Mouse (Mus musculus): ENCODE measurements around the gene Zfp618. TPM values are rescaled to one million over a fixed set of nuclear protein-coding genes. Genes with fewer than 3 reads are reported as not detected.

The Zfp618 gene
- polyA plus RNA-seq, 1 experiment from 2014 or later, result 2.1 TPM

DNA sequence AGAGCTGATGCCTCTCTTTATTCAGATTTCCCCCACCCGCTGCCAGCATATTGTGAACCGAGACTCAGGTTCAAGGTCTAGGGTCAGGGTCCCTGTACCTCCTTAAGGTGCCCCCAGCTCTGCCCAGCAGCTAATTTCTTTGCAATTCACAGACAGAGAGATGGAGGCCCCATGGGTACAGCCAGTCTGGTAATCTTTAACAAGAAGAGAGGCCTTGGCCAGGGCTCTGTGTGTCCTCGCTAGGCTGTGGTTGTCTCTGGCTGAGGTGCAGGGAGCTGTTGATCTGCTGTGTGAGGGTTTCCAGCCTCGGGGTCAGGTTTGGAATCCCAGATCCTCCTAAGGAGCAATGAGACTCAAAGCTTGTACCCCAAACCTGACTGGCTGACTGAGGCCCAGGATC is 200.3 kb downstream of the Zfp618 start:
- no peak for ATAC-seq (ENCODE audit: low read depth)
- Histone ChIP-seq H3K9me3 (replicated peaks) (no peaks in the 10 kb centered on the region), H3K36me3 (no peaks in the 10 kb centered on the region), H3K4me3 (replicated peaks) (no peak overlapping the region), H3K4me1 (replicated peaks) (no peaks in the 10 kb centered on the region), H3K4me2 (no peak overlapping the region), H3K9ac (no peak overlapping the region), H3K27me3 (no peaks in the 10 kb centered on the region), H3K27ac (no peak overlapping the region)
- 61% methylated on average over 4 of the region's 4 CpGs for WGBS (ENCODE audit: insufficient replicate concordance)
- no peak for DNase-seq

DNA sequence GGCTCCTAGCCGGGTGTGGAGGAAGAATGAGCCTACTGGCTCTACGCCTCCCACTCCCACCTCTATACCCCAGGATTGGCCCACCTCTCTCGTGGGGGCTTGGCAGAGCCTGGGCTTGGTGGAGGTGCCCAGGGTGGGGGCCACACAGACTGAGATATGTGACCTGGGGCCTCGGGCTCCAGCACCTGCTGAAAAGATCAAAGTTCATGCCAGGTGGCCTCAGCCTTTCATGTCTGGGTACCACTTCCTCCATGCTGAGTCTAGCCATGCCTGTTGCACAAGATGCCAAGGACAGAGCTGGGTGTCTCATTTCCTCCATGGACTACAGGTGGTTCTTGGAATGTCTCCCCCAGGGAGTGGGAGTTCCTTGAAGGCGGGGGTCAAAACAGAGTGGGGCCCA is 200.9 kb downstream of the Zfp618 start:
- Histone ChIP-seq H3K9ac (no peak overlapping the region), H3K36me3 (no peaks in the 10 kb centered on the region), H3K27ac (no peak overlapping the region), H3K4me1 (replicated peaks) (no peaks in the 10 kb centered on the region), H3K27me3 (no peaks in the 10 kb centered on the region), H3K4me2 (no peak overlapping the region), H3K4me3 (replicated peaks) (no peak overlapping the region), H3K9me3 (replicated peaks) (no peaks in the 10 kb centered on the region)
- ATAC-seq (ENCODE audit: low read depth) (no peak), DNase-seq (no peak)
- 59% methylated on average over 5 of the region's 5 CpGs for WGBS (ENCODE audit: insufficient replicate concordance)

GRCm38 (mm10) chr4:63170061-63170460 is 204.7 kb downstream of the Zfp618 start:
- no peak for ATAC-seq (ENCODE audit: low read depth)
- no peak for DNase-seq
- H3K36me3 ChIP-seq, result no peaks in the 10 kb centered on the region
- no peak overlapping the region for H3K27ac ChIP-seq
- H3K9me3 ChIP-seq (replicated peaks), result no peaks in the 10 kb centered on the region
- 0 out of 2 replicates have a peak, but pooled peaks cover 4% of the 10 kb centered on the region for H3K4me1 ChIP-seq (replicated peaks)
- H3K27me3 ChIP-seq, result no peaks in the 10 kb centered on the region
- no peak overlapping the region for H3K4me3 ChIP-seq (replicated peaks)
- H3K4me2 ChIP-seq, result no peak overlapping the region
- no peak overlapping the region for H3K9ac ChIP-seq
- 73% methylated on average over 4 of the region's 4 CpGs for WGBS (ENCODE audit: insufficient replicate concordance)

- WGBS (ENCODE audit: insufficient replicate concordance), result 37% methylated on average over 24 of the region's 24 CpGs
- no peaks in the 10 kb centered on the region for H3K9me3 ChIP-seq (replicated peaks)
- H3K36me3 ChIP-seq, result no peaks in the 10 kb centered on the region
- H3K4me2 ChIP-seq, result peak overlapping the region; percentile 49
- ATAC-seq (ENCODE audit: low read depth) (no peak), DNase-seq (no peak)
- no peak overlapping the region for H3K9ac ChIP-seq
- H3K4me3 ChIP-seq (replicated peaks), result peak overlapping the region; percentile 34
- 0 out of 2 replicates have a peak, but pooled peaks cover 4% of the 10 kb centered on the region for H3K4me1 ChIP-seq (replicated peaks)
- H3K27me3 ChIP-seq, result no peaks in the 10 kb centered on the region
- H3K27ac ChIP-seq, result no peak overlapping the region
These were observed 205.7 kb downstream of the Zfp618 start for GRCm38 (mm10) chr4:63171122-63171521.

GRCm38 (mm10) chr4:63171969-63172685 is 206.8 kb downstream of the Zfp618 start, which contains the start of gene Kif12:
Gene Kif12 (minus strand): TSS chr4:63172131.
- peak; percentile 80 for ATAC-seq (ENCODE audit: low read depth)
- peak within 1 kb of the TSS; percentile 34; the same call in 1 of the 2 replicates for H3K27ac ChIP-seq

DNA sequence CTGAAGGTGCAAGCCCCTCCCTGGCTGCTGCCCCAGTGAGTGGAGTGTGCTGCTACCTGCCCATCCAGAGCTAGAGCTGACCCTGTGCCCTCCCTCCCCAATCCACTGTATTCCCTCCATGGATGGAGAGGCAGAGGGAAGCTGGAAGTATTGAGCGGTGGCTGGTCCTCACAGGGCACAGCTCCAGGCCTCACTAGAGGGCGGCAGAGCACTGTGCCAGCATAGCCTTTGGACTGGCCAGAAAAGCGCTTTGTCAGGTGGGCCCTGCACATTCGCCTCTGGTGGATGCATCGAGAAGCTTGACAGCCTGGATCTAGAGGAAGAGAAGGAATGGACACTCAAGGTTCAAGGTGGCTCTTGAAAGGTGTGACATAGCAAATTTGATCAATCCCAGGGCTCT is 216.2 kb downstream of the Zfp618 start:
- ATAC-seq (ENCODE audit: low read depth) (peak; percentile 48; the same call in 1 of the 2 replicates), DNase-seq (no peak)
- WGBS (ENCODE audit: insufficient replicate concordance), result 17% methylated on average over 5 of the region's 5 CpGs
- no peak overlapping the region for H3K4me2 ChIP-seq
- H3K4me3 ChIP-seq (replicated peaks), result no peak overlapping the region
- H3K27ac ChIP-seq, result no peak overlapping the region
- H3K36me3 ChIP-seq, result no peaks in the 10 kb centered on the region
- no peaks in the 10 kb centered on the region for H3K4me1 ChIP-seq (replicated peaks)
- no peak overlapping the region for H3K9ac ChIP-seq
- no peaks in the 10 kb centered on the region for H3K9me3 ChIP-seq (replicated peaks)
- H3K27me3 ChIP-seq, result no peaks in the 10 kb centered on the region

More at GRCm38 (mm10) chr4:63171969-63172685, 206.8 kb downstream of the Zfp618 start, which contains the start of gene Kif12:
- no peak for DNase-seq
- H3K4me3 ChIP-seq (replicated peaks), result peak within 1 kb of the TSS; percentile 34
- H3K4me2 ChIP-seq, result peak within 1 kb of the TSS; percentile 49
- WGBS (ENCODE audit: insufficient replicate concordance), result 42% methylated on average over 4 of the region's 4 CpGs
- no peaks in the 10 kb centered on the region for H3K9me3 ChIP-seq (replicated peaks)
- H3K4me1 ChIP-seq (replicated peaks), result 0 out of 2 replicates have a peak, but pooled peaks cover 4% of the 10 kb centered on the region
- H3K9ac ChIP-seq, result peak within 1 kb of the TSS; percentile 41; the same call in 1 of the 2 replicates
- H3K36me3 ChIP-seq, result no peaks in the 10 kb centered on the region
- H3K27me3 ChIP-seq, result no peaks in the 10 kb centered on the region

GRCm38 (mm10) chr4:63186281-63186870 is 221.0 kb downstream of the Zfp618 start:
- 53% methylated on average over 21 of the region's 21 CpGs for WGBS (ENCODE audit: insufficient replicate concordance)
- Histone ChIP-seq H3K4me3 (replicated peaks) (no peak overlapping the region), H3K4me1 (replicated peaks) (0 out of 2 replicates have a peak, but pooled peaks cover 4% of the 10 kb centered on the region), H3K27me3 (no peaks in the 10 kb centered on the region), H3K9me3 (replicated peaks) (no peaks in the 10 kb centered on the region), H3K36me3 (no peaks in the 10 kb centered on the region), H3K4me2 (no peak overlapping the region), H3K27ac (0 out of 2 replicates have a peak overlapping the region, but pooled peaks have one; percentile 29), H3K9ac (no peak overlapping the region)
- ATAC-seq (ENCODE audit: low read depth), result peak; percentile 56
- DNase-seq, result no peak

Other genes with a start within 250 kb of the Zfp618 start
- gene Ambp, start 189.2 kb downstream of the Zfp618 start, polyA plus RNA-seq (2015; fragmentation: Nextera tagmentation; extraction: Ambion mirVana), result 683 and 777 TPM in 2 replicates
- gene Kif12, start 206.6 kb downstream of the Zfp618 start, polyA plus RNA-seq (2015; fragmentation: Nextera tagmentation; extraction: Ambion mirVana), result 5.1 TPM in 2 replicates
- 1.5 TPM in 2 replicates for gene Col27a1, start 248.4 kb downstream of the Zfp618 start, polyA plus RNA-seq (2015; fragmentation: Nextera tagmentation; extraction: Ambion mirVana)

Data from liver, embryonic 13.5 days (tissue).